Mouse (Mus musculus) natural killer cell, adult 2 months (primary cell): ENCODE measurements around the gene Npvf.

Experiments
- DNase-seq, 2 experiments: peaks; one replicate each; pipeline ENCODE4 v3.0.0; 2022; ENCODE audit warnings: low spot score in 2 of 2

The Npvf gene

DNA sequence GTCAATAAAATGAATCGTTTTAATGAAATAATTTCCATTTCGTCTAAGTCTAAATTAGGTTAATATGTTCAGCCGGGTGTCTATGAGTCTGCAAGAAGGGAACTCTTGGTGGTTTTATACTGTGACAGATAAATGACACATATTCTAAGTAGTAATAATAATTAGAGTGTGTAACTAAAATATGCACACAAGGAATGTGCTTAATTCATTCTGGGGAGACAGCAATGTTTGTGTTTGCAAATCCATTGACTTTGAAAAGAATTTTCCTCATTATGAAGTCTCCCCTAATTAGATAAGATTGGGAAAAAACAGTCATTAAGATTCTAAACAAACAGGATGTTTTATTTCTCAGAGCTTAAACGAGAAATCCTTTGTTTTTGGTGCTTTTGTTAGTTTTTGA lies at the start of gene Npvf:
Gene Npvf, minus strand, starts transcription at position 84 of the 400 bp plus-strand sequence.
- no peak for DNase-seq

DNA sequence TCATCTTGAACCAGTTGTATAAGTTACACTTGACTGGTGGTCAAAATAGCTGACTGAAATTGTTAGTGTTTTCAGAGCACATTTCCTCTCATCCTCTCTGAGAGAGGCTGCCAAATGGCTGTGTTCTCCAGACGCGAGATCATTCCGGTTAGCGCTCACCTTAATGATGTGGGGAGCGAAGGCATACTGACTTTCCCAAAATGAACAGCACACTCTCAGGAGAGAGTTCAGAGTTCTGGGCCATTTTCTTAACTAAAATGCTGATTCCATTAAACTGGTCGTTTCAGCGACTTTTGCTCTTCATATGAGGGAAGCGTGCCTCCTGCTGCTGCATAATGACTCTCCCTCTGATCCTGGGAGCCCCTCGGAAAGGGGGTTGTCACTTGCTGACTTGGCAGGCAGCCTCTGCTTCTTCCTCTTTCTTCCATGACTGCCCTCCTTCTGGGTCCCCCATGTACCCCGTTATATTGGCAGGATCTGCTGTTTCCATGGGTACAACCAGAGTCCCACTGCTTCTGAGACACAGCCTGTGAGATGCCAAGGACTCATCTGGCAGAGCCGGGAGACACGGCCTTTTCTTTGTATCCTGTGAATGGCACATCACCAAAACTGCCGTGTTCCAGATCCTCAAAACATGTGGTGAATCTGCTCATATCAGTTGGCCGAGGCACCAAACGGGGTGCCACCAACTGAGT lies 35.0 kb upstream of the Npvf start:
- DNase-seq: no peak

DNA sequence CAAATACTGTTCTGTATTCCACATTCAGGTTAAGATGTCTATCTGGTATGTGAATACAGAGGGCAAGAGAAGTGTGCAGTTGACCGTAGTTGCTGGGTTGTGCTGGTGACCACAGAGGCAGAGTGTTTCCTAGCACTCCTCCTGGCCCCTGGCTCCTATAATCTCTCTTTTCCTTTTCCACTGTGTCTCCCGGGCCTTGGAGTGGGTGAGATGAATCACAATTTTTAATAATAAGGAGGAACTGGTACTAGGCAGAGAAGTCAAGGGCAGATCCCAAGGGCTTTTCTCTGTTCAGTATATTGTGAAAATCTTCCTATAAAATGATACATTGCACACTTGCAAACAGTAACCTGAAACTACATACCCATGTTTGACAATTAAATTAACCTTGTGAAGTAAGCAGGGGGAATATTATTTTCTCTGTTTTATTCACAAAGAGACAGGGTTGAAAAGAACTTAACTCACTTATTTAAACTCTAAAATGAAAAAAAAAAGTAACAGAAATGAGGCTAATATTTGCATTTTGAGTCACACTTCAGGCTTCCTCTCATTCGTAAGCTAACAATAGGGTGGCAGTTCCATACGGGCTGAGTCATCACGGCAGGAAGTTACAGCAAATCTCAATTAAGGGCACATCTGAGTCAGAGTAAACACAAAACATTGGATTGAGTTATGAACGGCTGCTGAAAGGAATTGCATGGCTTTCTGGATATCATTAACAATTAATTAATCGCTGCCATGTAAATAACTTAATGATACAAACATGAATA lies 30.6 kb upstream of the Npvf start:
- no peak for DNase-seq

DNA sequence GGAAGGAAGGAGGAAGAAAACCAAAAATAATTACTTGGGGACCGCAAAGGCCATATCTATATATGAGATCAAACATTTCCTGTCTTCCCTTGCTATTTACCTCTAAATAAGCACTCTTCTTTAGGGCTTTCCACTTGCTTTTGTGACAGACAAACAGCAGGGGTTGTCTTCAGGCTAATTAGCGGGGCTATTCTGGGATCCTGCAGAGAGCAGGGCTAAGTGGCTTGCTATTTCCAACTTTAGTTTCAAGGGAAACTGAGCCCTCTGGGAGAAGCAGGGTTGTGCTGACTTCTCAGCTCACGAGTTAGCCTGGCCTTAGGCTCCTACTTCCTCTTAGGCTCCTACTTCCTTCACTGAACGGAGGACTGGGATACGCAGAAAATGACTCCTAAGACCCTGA lies 27.3 kb upstream of the Npvf start:
- no peak for DNase-seq

DNA sequence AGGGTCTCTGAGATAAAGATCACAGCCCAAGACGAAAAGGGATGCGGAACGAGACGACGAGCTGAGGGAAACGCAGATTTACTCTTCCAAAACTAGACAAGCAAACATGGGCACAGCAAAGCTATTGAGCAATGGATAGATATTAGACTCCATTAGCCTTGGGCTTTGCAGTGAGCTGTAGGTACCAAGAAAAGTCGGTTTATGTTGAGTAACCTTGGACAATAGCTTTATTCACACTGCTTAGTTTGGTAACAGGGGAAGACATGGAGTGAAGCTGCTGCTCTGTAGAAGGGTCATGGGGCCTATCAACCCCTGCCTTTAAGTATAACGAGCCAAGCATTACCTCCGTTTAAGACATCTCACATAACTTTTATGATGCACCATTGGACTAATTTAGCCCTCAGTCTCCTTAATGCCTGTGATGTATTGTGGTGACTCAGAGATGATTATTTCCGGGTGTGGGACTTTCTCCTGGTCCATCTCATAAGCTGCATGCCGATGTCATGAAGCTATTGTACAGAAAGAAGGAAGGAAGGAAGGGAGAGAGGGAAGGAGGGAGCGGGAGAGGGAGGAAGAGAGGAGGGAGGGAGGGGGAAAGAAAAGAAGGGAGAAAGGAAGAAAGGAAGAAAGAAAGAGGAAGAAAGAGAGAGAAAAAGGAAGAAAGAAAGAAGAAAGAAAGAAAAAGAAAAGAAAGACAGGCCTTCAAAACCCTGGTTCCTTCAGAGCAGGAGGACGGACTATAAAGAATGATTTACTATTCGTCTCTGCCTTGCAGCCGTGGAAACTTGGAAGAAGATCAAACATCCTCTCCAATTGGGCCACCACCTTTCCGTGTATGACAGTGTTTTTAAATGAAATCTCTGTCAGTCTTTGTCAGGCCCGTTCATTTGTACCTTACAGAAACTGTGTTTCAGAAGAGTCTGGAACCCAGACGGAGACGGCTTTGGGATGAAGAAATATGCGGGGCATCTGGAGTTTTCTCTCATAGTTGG lies 26.3 kb upstream of the Npvf start:
- no peak for DNase-seq

DNA sequence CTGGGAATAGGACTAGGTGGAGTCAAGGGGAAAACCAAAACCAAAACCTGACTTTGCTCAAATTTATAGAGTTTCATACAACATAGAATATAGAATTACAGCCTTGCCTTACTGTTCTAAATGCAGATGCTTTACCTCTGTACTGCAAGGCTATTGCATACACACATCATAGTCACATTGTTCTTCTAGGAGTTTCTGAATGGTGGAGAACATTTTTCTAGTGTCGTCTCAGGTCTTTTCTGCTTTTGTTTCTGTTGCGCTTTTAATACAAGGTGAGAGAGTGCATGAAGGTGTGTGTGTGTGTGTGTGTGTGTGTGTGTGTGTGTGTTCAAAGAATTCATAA lies 25.2 kb upstream of the Npvf start:
- DNase-seq: no peak

DNA sequence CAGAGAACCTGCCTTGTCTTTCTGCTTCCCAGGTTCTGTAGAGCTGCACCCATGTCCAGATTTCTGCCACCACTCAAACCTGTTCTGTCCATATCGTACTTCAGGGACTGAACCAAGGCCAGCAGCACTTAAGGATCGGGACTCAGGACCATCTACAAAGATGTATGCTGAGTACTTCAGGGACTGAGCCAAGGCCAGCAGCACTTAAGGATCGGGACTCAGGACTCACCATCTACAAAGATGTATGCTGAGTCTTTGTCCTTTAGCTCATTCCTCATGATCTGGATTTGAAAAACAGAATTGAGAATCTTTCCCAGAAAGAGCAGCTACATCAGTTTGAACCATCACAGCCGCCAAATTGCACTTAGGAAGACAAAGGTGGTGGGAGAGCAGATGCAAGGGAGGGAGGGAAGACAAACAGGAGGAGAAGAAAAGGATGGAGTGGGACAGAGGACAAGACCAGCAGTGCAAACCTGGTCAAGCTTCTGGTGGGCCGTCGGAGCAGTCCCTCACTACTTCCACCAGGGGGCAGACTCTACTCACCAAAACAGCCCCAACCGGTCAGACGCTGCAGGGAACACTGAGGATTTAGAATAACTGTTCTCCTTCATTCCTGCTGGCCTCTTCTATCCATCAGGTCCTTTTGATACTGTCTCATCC lies 24.7 kb upstream of the Npvf start:
- peak; percentile 12 to 27 for DNase-seq

DNA sequence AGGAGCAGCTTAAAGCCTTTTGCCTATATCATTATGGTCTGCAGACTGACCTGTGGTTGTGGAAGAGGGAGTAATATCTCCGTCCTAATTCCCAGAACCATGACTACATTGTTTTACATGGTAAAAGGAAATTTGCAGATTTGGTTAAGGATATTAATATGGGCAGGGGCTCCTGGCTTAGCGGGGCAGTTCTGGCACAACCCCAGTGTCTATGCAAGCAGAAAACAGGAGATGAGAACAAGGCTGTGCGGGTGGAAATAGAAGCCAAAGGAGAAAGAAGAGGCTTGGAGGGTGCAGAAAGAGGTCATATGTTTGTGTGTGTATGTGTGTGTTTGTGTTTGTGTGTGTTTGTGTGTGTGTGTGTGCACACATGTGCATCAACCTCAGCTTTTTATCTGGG lies 17.0 kb upstream of the Npvf start:
- no peak for DNase-seq

DNA sequence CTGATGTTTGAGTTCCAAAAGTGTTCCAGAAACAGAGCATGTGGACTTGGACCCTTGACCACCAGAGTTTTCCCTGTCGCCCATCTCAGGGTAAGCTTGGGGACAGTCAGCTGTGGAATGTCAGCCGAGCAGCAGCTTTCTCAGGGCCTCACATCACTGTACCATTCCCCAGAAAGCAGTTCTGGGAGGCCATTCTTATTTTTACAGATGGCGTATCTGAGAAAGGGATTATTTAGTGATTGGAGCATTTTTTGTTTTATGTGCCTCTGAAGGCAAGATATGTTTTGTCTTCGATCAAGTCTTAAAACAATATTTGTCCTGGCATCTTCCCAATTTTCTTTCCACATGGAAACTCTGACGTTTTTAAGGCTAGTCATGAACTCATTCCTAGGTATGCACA lies 12.7 kb upstream of the Npvf start:
- no peak for DNase-seq

DNA sequence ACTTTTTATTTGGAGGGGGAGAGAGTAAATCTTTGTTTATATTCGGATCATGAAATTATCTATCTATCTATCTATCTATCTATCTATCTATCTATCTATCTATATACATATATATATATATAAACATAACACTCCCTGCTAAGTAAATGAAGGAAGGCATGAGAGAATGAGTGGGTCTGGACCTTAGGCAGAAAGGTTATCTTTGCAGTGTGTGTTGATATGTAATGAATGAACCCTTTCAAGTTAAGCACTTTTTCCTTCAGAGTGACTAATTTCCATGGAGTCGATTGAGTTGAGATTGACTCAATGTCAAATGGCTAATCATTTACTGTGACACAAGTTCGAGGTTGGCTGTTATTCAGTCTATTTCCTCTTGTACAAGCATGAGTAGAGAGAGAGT lies 10.8 kb upstream of the Npvf start:
- no peak for DNase-seq

DNA sequence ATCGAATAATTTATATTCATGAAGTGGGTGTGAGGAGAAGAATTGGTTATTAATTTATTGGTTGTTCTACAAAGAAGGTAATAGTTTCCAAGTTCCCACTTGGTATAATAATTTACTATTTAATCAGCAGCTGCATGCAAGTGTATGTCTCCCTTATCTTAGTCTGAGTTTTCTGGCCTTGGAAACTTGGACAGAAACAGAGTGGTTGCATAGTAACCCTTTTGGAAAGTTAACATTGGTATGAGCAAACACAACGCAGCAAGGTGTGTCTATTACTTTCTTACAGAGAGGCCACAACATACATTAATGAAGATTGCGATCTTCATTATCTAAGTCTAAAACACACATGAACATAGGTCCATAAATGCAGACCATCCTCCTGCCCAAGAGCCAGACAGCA lies 10.0 kb upstream of the Npvf start:
- DNase-seq: no peak

DNA sequence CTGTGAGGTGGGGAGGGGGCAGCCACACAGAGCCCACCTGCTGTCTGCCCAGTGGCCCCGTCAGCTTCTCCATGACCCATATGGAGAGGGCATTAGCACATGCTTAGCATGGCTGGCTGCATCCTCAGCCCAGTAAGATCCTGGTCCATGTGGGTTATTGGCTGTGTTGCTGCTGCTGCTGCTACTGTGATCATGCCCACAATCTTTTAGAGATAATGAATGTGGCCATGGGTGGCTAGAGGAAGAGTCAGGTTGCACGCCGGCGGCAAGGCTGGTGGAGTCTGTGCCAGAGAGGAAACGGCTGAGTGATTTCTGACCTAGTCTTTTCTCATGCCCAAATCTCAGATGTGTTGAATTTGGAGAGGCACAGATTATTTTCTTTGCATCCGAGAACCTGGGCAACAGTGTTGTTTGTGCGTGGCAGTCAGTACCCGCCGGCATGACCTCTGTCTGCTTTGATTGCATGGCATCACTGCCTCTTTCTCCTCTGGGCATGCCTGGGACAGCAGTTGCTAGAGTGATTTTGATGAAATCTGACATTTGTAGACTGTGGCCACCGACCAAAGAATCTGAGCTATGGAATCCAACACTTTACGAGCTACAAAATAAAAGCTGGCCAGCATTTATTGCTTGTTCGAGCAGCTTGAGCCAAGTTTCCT lies 8.8 kb upstream of the Npvf start:
- DNase-seq: no peak

DNA sequence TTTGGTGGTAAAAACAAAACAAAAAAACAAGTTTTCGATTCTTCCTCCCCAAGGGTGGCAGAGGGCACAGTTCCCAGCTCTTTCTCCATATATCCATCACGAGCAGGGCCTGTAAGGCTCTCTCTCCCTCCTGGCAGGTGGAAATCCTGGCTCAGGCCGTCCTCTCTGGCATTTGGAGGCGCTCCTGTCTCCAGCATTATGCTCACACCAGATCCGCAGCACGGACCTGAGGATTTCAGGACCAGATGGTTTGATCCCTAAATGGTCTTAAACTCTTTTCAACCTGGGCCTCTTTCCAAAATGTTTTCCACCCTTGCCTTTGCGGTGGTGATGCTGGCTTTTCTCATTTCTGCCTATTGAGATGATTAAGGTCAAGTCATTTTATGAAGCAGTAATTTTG lies 7.5 kb upstream of the Npvf start:
- DNase-seq: no peak

DNA sequence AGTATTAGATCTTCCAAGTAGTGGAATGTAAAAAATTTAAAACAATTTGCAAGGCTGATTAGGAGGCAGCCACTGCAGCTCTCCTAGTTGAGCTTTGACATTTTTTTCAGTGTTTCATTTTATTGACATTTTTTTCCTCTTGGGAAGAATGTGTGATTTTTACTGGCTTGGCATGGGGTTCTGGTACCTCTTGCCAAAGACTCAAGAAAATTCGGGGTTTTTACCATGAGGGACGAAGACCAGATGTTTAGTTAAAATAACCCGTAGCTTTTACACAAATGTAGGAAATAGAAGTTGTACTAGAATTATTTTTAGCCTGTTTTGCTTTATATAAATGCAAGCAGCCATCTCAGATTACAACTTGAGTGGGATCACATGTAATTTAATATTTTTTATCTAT lies 4.2 kb upstream of the Npvf start:
- no peak for DNase-seq

DNA sequence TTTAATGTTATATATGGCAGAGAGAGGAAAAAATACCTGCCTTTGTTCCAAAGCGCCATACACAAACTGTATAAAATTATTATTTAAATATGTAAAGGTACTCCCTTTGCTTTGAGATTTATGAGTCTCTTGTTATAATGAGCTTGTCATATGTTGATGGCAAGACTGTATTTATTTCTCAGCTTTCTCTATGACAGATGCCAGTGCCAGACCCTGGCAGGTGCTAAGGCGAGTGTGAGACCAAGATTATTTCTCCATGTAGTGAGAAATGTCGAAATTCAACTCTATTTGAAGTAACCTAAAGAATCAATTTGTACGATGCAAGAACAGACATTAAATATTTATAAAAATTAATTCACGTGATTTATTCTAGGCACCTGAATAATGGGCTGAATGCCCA lies 3.8 kb upstream of the Npvf start:
- DNase-seq: no peak

DNA sequence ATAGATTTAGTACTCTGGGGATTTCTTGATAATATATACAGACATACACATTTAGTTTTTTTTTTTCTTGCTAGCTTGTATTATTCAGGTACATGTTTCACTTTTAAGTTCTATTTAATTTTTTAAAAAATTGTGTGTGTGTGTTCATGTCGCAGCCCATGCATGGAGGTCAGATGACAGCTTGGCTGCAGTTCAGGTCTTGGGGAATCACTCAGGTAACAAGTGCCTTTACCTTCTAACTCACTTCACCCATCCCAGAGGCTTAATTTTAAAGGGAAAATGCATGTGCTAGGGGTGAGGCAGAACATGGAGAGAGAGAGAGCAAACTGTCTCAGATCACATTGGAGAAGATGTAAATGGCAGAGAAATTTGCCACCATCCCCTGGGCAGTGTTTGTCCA lies 2.2 kb upstream of the Npvf start:
- no peak for DNase-seq

DNA sequence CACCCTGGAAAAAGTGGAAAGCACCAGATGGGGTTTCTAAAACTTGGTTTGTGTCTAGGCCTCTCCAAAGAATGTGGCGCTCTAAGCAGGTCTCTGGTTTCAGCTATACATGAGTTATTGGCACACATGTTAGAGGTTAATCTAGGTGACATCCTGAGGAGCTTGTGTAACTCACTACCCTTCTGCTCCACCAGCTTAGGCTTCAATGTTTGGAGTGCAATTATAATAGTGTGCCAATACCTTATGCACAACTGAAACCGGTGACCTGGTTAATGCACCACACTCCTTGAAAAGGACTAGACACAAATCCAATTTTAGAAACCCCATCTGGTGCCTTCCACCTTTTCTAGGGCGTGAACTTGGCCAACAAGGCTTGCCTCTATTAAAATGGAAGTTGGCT lies 1.7 kb upstream of the Npvf start:
- no peak for DNase-seq

DNA sequence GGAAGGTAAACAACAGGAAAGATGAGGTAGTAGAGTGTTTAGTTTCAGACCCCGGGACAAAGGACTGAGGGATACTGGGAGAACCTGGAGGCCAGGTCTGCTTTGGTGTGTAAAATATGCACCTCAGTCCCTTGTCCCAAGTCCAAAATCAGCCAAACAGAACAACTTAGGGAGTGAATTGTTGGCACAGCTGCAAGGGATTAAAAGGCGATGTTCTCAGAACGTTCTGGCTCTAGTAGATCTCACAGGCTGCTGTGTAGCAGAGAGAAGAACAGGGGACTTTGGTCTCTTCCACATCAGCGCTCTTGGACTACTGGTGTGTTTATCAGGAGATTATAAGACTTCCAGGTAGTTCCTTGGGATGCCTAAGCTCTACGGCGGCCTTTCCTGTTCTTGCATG lies 6.6 kb downstream of the Npvf start:
- DNase-seq: no peak

DNA sequence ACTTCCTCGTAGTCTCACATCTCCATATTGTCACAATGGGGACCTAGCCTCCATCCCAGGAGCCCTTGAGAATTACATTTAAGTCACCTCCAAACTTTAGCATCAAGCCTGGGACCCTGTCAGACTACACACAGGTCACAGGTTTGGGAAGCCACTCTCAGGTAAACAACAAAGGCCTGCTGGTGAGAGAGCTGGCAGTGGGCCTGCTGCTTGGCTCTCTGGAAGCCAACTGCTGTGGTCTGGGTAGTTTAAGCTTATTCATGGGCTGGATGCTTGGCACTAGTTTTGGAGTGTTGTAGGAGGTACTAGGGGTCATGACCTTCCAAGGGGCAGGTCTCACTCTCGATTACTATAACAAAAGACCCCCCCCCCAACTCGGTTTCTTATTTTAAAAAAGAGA lies 7.6 kb downstream of the Npvf start:
- no peak for DNase-seq

DNA sequence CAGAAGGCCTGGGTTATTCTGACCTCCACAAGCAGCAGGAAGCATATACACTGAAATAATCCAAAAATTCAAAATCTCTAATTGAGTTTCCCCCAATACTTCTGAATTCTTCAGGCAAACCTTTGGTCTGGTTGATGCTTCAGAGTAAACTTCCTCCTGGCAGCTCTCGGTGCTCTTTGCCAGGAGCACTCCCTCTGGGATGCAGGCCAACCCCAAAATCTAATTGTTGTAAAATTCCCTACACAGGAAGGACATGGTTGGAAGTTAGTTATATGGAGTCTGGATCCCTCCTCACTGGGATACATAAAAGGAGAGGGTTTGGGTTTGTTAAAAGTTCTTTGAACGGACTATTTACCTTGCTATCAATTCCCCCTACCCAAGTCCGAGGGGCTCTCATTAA lies 9.5 kb downstream of the Npvf start:
- no peak for DNase-seq

DNA sequence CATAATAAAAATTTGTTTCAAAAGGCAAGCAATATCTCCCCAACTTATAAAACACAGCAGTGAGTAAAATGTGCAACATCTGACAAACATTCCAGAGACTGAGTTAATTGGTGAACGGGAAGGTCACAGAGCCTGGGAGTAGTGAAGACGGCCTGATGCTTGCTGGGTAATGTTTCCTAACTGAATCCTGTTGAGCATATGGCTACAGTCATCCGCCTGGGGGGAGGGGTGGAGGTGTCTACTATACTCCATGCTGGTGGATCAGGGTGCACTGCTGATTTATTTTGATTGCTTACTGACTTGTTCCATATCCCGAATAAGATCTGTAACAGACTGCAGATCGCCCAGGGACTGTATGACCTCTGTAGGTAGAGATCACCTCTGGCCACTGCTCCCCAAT lies 12.3 kb downstream of the Npvf start:
- no peak for DNase-seq

DNA sequence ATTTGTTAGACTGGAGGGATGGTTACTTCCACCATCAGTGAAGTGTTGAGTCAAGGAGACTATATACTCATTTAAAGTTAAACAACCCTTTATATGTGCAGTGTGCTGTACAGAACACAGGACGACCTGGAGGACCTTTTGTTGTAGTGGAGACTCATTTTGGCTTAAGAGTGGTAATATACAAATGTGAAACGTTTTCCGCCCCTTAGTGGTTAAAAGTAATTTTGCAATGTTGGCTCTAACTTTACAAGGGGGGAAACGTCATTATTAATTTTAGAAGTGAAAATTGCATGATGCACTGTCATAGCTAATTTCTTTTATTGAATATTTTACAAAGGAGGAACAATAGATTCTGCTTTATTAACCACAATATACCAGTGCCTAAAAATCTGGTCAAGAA lies 13.9 kb downstream of the Npvf start:
- no peak for DNase-seq
